Mouse (Mus musculus) hindbrain, embryonic 11.5 days (tissue): ENCODE data around the gene Rasd1. TPM values are rescaled to one million over a fixed set of nuclear protein-coding genes. Genes with fewer than 3 reads are reported as not detected.
A peak's percentile ranks its signal among the peaks of the same experiment; 100 is the strongest.
"Not testable (repeated sequence)": the region's sequence is repeated elsewhere in the genome, so short reads cannot be mapped to it uniquely, and the experiment has no call there.

Experiments used
- ATAC-seq: fragments of 200-750 bp; cut with Nextera tagmentation; 2 replicates; pipeline ENCODE4 v1.8.0; 2017; ENCODE audit warnings: mild to moderate bottlenecking, moderate TSS enrichment, moderate library complexity; ENCODE audit not compliant: low FRiP score
- DNase-seq: peaks from one replicate; pipeline ENCODE4 v3.0.0-alpha.2; 2015; ENCODE audit warnings: low spot score
- H3K27ac ChIP-seq: fragments of 300-500 bp; sonication (generic); 2 replicates; pipeline ENCODE4 v1.5.1; 2014; ENCODE audit warnings: mild to moderate bottlenecking, low read depth, low read length
- H3K27me3 ChIP-seq: fragments of 300-500 bp; sonication (generic); 2 replicates; pipeline ENCODE4 v1.6.1; 2014; ENCODE audit warnings: mild to moderate bottlenecking, low read length, moderate library complexity, mixed read lengths; ENCODE audit not compliant: control insufficient read depth, insufficient read depth
- H3K36me3 ChIP-seq: fragments of 300-500 bp; sonication (generic); 2 replicates; pipeline ENCODE4 v1.6.1; 2014; ENCODE audit warnings: mild to moderate bottlenecking, low read length, moderate library complexity, mixed read lengths; ENCODE audit not compliant: control insufficient read depth, insufficient read depth
- H3K4me1 ChIP-seq: fragments of 300-500 bp; sonication (generic); replicated peaks from 2 replicates; pipeline ENCODE4 v1.6.1; 2014; ENCODE audit warnings: low read length, mixed read lengths; ENCODE audit not compliant: control insufficient read depth, insufficient read depth
- H3K4me2 ChIP-seq: fragments of 300-500 bp; sonication (generic); replicated peaks from 2 replicates; pipeline ENCODE4 v1.6.1; 2014; ENCODE audit warnings: mild to moderate bottlenecking, low read depth, low read length
- H3K4me3 ChIP-seq: fragments of 300-500 bp; sonication (generic); 2 replicates; pipeline ENCODE4 v1.5.1; 2014; ENCODE audit warnings: low read depth, low read length
- H3K9ac ChIP-seq: fragments of 300-500 bp; sonication (generic); 2 replicates; pipeline ENCODE4 v1.6.1; 2014; ENCODE audit warnings: low read depth, low read length
- H3K9me3 ChIP-seq: fragments of 300-500 bp; sonication (generic); 2 replicates; pipeline ENCODE4 v1.6.1; 2016; ENCODE audit warnings: low read length; ENCODE audit not compliant: control insufficient read depth
- WGBS: fragments of 180-500 bp; shearing (Covaris S2); extraction: QIAGEN DNeasy Blood & Tissue Kit; methylation state at CpG from one replicate; pipeline ENCODE4 v1.1.7; 2014; 5-methylcytosine and 5-hydroxymethylcytosine counted together
- polyA plus RNA-seq: library from polyadenylated mRNA; unstranded; fragments of >200 nt; fragmentation: Nextera tagmentation; extraction: Ambion mirVana; gene quantifications from 2 replicates; pipeline ENCODE4 v1.2.1, GENCODE M21; 2014

Rasd1 gene
- polyA plus RNA-seq, 1 experiment from 2014 or later, result 1.5 TPM

- H3K27ac ChIP-seq, result peak overlapping the region; percentile 72
- peak; percentile 49 for ATAC-seq
- WGBS, result 2% methylated on average over 16 of the region's 16 CpGs
Observed at GRCm38 (mm10) chr11:59948401-59948767, 16.4 kb downstream of the Rasd1 start.

GRCm38 (mm10) chr11:59947752-59948400, 16.9 kb downstream of the Rasd1 start, which contains the start of gene Med9:
Gene Med9, plus strand, starts transcription at chr11:59948206.
- no peaks in the 10 kb centered on the region for H3K27me3 ChIP-seq
- H3K27ac ChIP-seq, result peak within 1 kb of the TSS; percentile 72
- 1% methylated on average over 43 of the region's 43 CpGs for WGBS
- H3K4me3 ChIP-seq, result peak within 1 kb of the TSS; percentile 94
- peak within 1 kb of the TSS; percentile 67 for H3K4me2 ChIP-seq
- no peaks in the 10 kb centered on the region for H3K36me3 ChIP-seq
- H3K4me1 ChIP-seq, result peaks cover 6% of the 10 kb centered on the region
- DNase-seq (peak; percentile 98), ATAC-seq (peak; percentile 94)
- H3K9me3 ChIP-seq, result no peaks in the 10 kb centered on the region
- H3K9ac ChIP-seq, result peak within 1 kb of the TSS; percentile 99

More at GRCm38 (mm10) chr11:59948401-59948767, 16.4 kb downstream of the Rasd1 start:
- no peaks in the 10 kb centered on the region for H3K27me3 ChIP-seq
- H3K4me3 ChIP-seq, result peak overlapping the region; percentile 94
- peak overlapping the region; percentile 99 for H3K9ac ChIP-seq
- DNase-seq, result no peak
- no peaks in the 10 kb centered on the region for H3K36me3 ChIP-seq
- H3K9me3 ChIP-seq, result no peaks in the 10 kb centered on the region
- peak overlapping the region; percentile 67 for H3K4me2 ChIP-seq
- H3K4me1 ChIP-seq, result peaks cover 6% of the 10 kb centered on the region

- H3K27me3 ChIP-seq, H3K9ac ChIP-seq, H3K9me3 ChIP-seq, H3K36me3 ChIP-seq, H3K4me3 ChIP-seq, H3K4me2 ChIP-seq, ATAC-seq, H3K4me1 ChIP-seq, DNase-seq, H3K27ac ChIP-seq: not testable (repeated sequence)
- WGBS, result 96% methylated on average over 8 of the region's 10 CpGs
Observed at GRCm38 (mm10) chr11:59944855-59945254, 19.9 kb downstream of the Rasd1 start.

GRCm38 (mm10) chr11:59941391-59941790, 23.4 kb downstream of the Rasd1 start:
- Histone ChIP-seq H3K4me1 (no peaks in the 10 kb centered on the region), H3K27me3 (no peaks in the 10 kb centered on the region), H3K36me3 (no peaks in the 10 kb centered on the region), H3K9ac (no peak overlapping the region), H3K27ac (no peak overlapping the region), H3K9me3 (no peaks in the 10 kb centered on the region), H3K4me3 (no peak overlapping the region), H3K4me2 (no peak overlapping the region)
- DNase-seq (no peak), ATAC-seq (no peak)
- WGBS, result 41% methylated on average over 3 of the region's 3 CpGs

GRCm38 (mm10) chr11:59940645-59941044, 24.1 kb downstream of the Rasd1 start:
- no peak for DNase-seq
- no peaks in the 10 kb centered on the region for H3K9me3 ChIP-seq
- no peak overlapping the region for H3K27ac ChIP-seq
- no peak overlapping the region for H3K4me2 ChIP-seq
- no peak for ATAC-seq
- WGBS, result 66% methylated on average over 3 of the region's 3 CpGs
- no peak overlapping the region for H3K4me3 ChIP-seq
- H3K27me3 ChIP-seq, result no peaks in the 10 kb centered on the region
- H3K36me3 ChIP-seq, result no peaks in the 10 kb centered on the region
- H3K4me1 ChIP-seq, result no peaks in the 10 kb centered on the region
- H3K9ac ChIP-seq, result no peak overlapping the region

GRCm38 (mm10) chr11:59939821-59940220, 24.9 kb downstream of the Rasd1 start:
- no peaks in the 10 kb centered on the region for H3K4me1 ChIP-seq
- no peak overlapping the region for H3K9ac ChIP-seq
- no peaks in the 10 kb centered on the region for H3K36me3 ChIP-seq
- H3K27me3 ChIP-seq, result no peaks in the 10 kb centered on the region
- no peak overlapping the region for H3K4me2 ChIP-seq
- no peak for DNase-seq
- no peak overlapping the region for H3K4me3 ChIP-seq
- no peak for ATAC-seq
- no peak overlapping the region for H3K27ac ChIP-seq
- H3K9me3 ChIP-seq, result no peaks in the 10 kb centered on the region
- WGBS, result 84% methylated on average over 1 of the region's 1 CpGs

GRCm38 (mm10) chr11:59937615-59938014, 27.1 kb downstream of the Rasd1 start:
- ATAC-seq (no peak), DNase-seq (no peak)
- no peaks in the 10 kb centered on the region for H3K9me3 ChIP-seq
- H3K4me2 ChIP-seq, result no peak overlapping the region
- H3K36me3 ChIP-seq, result no peaks in the 10 kb centered on the region
- no peak overlapping the region for H3K4me3 ChIP-seq
- H3K4me1 ChIP-seq, result no peaks in the 10 kb centered on the region
- no peaks in the 10 kb centered on the region for H3K27me3 ChIP-seq
- no peak overlapping the region for H3K27ac ChIP-seq
- no peak overlapping the region for H3K9ac ChIP-seq
- WGBS, result 47% methylated on average over 2 of the region's 2 CpGs

- no peak overlapping the region for H3K4me2 ChIP-seq
- H3K4me1 ChIP-seq, result no peaks in the 10 kb centered on the region
- ATAC-seq (no peak), DNase-seq (no peak)
- 80% methylated on average over 3 of the region's 3 CpGs for WGBS
- no peak overlapping the region for H3K27ac ChIP-seq
- H3K27me3 ChIP-seq, result no peaks in the 10 kb centered on the region
- no peak overlapping the region for H3K9ac ChIP-seq
- H3K4me3 ChIP-seq, result no peak overlapping the region
- no peaks in the 10 kb centered on the region for H3K36me3 ChIP-seq
- H3K9me3 ChIP-seq, result no peaks in the 10 kb centered on the region
Observed at GRCm38 (mm10) chr11:59937023-59937422, 27.7 kb downstream of the Rasd1 start.

- Histone ChIP-seq H3K36me3 (no peaks in the 10 kb centered on the region), H3K4me1 (no peaks in the 10 kb centered on the region), H3K9me3 (no peaks in the 10 kb centered on the region), H3K4me2 (no peak overlapping the region), H3K27me3 (no peaks in the 10 kb centered on the region), H3K27ac (no peak overlapping the region), H3K9ac (no peak overlapping the region), H3K4me3 (no peak overlapping the region)
- ATAC-seq (no peak), DNase-seq (no peak)
- 51% methylated on average over 12 of the region's 12 CpGs for WGBS
Observed at GRCm38 (mm10) chr11:59933943-59934342, 30.8 kb downstream of the Rasd1 start.
